Mouse (Mus musculus) heart, embryonic 16.5 days (tissue): Measurements from ENCODE around the gene Rgl1. TPM values are rescaled to one million over a fixed set of nuclear protein-coding genes. Genes with fewer than 3 reads are reported as not detected.

Experiments
- ATAC-seq: fragments of 200-750 bp; cut with Nextera tagmentation; replicated peaks from 2 replicates; pipeline ENCODE4 v1.8.0; 2017; ENCODE audit warnings: moderate number of reproducible peaks; ENCODE audit not compliant: insufficient read depth, low FRiP score; ENCODE audit errors: extremely low read depth
- H3K27ac ChIP-seq: fragments of 300-500 bp; sonication (generic); 2 replicates; pipeline ENCODE4 v1.5.1; 2014; ENCODE audit warnings: mild to moderate bottlenecking, low read length, control low read depth, moderate library complexity
- H3K27me3 ChIP-seq: fragments of 300-500 bp; sonication (generic); 2 replicates; pipeline ENCODE4 v1.6.1; 2014; ENCODE audit warnings: low read length, mixed read lengths; ENCODE audit not compliant: control insufficient read depth, insufficient read depth
- H3K36me3 ChIP-seq: fragments of 300-500 bp; sonication (generic); 2 replicates; pipeline ENCODE4 v1.6.1; 2014; ENCODE audit not compliant: control insufficient read depth, insufficient read depth
- H3K4me1 ChIP-seq: fragments of 300-500 bp; sonication (generic); 2 replicates; pipeline ENCODE4 v1.6.1; 2014; ENCODE audit warnings: low read length, mixed read lengths; ENCODE audit not compliant: control insufficient read depth, insufficient read depth
- H3K4me2 ChIP-seq: fragments of 300-500 bp; sonication (generic); 2 replicates; pipeline ENCODE4 v1.6.1; 2014; ENCODE audit warnings: low read depth, mild to moderate bottlenecking, control low read depth, low read length
- H3K4me3 ChIP-seq: fragments of 300-500 bp; sonication (generic); 2 replicates; pipeline ENCODE4 v1.5.1; 2014; ENCODE audit warnings: mild to moderate bottlenecking, control low read depth, low read length
- H3K9ac ChIP-seq: fragments of 300-500 bp; sonication (generic); 2 replicates; pipeline ENCODE4 v1.6.1; 2014; ENCODE audit warnings: low read length, control low read depth
- H3K9me3 ChIP-seq: fragments of 300-500 bp; sonication (generic); replicated peaks from 2 replicates; pipeline ENCODE4 v1.6.1; 2016; ENCODE audit warnings: low read length; ENCODE audit not compliant: control insufficient read depth
- WGBS: fragments of 180-500 bp; shearing (Covaris S2); extraction: QIAGEN DNeasy Blood & Tissue Kit; methylation state at CpG from one replicate; pipeline ENCODE4 v1.1.7; 2014; 5-methylcytosine and 5-hydroxymethylcytosine counted together
- polyA plus RNA-seq: library from polyadenylated mRNA; unstranded; fragments of >200 nt; fragmentation: Nextera tagmentation; extraction: Ambion mirVana; gene quantifications from 2 replicates; pipeline ENCODE4 v1.2.1, GENCODE M21; 2015

Rgl1 gene
- polyA plus RNA-seq, 1 experiment from 2014 or later: 61.0 TPM

- Histone ChIP-seq H3K4me2 (no peak overlapping the region), H3K27ac (peak overlapping the region; percentile 37; the same call in 1 of the 2 replicates), H3K4me1 (peaks cover 42% of the 10 kb centered on the region), H3K9ac (no peak overlapping the region), H3K9me3 (no peaks in the 10 kb centered on the region), H3K4me3 (no peak overlapping the region), H3K27me3 (no peaks in the 10 kb centered on the region), H3K36me3 (peaks cover 8% of the 10 kb centered on the region)
- WGBS: 35% methylated on average over 7 of the region's 7 CpGs
- ATAC-seq: peak; percentile 30; the same call in 1 of the 2 replicates
These were observed 180.7 kb downstream of the Rgl1 start for GRCm38 (mm10) chr1:152585385-152585984.

- H3K4me3 ChIP-seq: no peak overlapping the region
- peaks cover 38% of the 10 kb centered on the region for H3K4me1 ChIP-seq
- no peak for ATAC-seq
- H3K9me3 ChIP-seq: no peaks in the 10 kb centered on the region
- no peak overlapping the region for H3K4me2 ChIP-seq
- 73% methylated on average over 8 of the region's 8 CpGs for WGBS
- H3K9ac ChIP-seq: no peak overlapping the region
- H3K27me3 ChIP-seq: no peaks in the 10 kb centered on the region
- H3K36me3 ChIP-seq: peaks cover 8% of the 10 kb centered on the region
- no peak overlapping the region for H3K27ac ChIP-seq
These were observed 181.2 kb downstream of the Rgl1 start for GRCm38 (mm10) chr1:152584933-152585332.

- ATAC-seq: no peak
- H3K4me1 ChIP-seq: peaks cover 35% of the 10 kb centered on the region
- peak overlapping the region; percentile 39; the same call in 1 of the 2 replicates for H3K27ac ChIP-seq
- no peaks in the 10 kb centered on the region for H3K9me3 ChIP-seq
- peaks cover 4% of the 10 kb centered on the region for H3K36me3 ChIP-seq
- no peak overlapping the region for H3K4me2 ChIP-seq
- H3K4me3 ChIP-seq: no peak overlapping the region
- H3K27me3 ChIP-seq: no peaks in the 10 kb centered on the region
- peak overlapping the region; percentile 7; the same call in 1 of the 2 replicates for H3K9ac ChIP-seq
- 54% methylated on average over 13 of the region's 13 CpGs for WGBS
These were observed 184.8 kb downstream of the Rgl1 start for GRCm38 (mm10) chr1:152581127-152581905.

- Histone ChIP-seq H3K36me3 (no peaks in the 10 kb centered on the region; the same call in 1 of the 2 replicates), H3K9me3 (no peaks in the 10 kb centered on the region), H3K4me2 (no peak overlapping the region), H3K27me3 (no peaks in the 10 kb centered on the region), H3K4me3 (no peak overlapping the region), H3K27ac (peak overlapping the region; percentile 48; the same call in 1 of the 2 replicates), H3K4me1 (peaks cover 40% of the 10 kb centered on the region), H3K9ac (no peak overlapping the region)
- ATAC-seq: no peak
- 59% methylated on average over 5 of the region's 5 CpGs for WGBS
These were observed 187.2 kb downstream of the Rgl1 start for GRCm38 (mm10) chr1:152578944-152579343.

GRCm38 (mm10) chr1:152578108-152578721, 187.9 kb downstream of the Rgl1 start:
- no peak overlapping the region for H3K9ac ChIP-seq
- no peak overlapping the region for H3K4me3 ChIP-seq
- 70% methylated on average over 19 of the region's 19 CpGs for WGBS
- H3K4me2 ChIP-seq: no peak overlapping the region
- peaks cover 43% of the 10 kb centered on the region for H3K4me1 ChIP-seq
- H3K27me3 ChIP-seq: no peaks in the 10 kb centered on the region
- ATAC-seq: no peak
- H3K9me3 ChIP-seq: no peaks in the 10 kb centered on the region
- no peaks in the 10 kb centered on the region; the same call in 1 of the 2 replicates for H3K36me3 ChIP-seq
- H3K27ac ChIP-seq: peak overlapping the region; percentile 22; the same call in 1 of the 2 replicates

GRCm38 (mm10) chr1:152576614-152577144, 189.5 kb downstream of the Rgl1 start:
- ATAC-seq: no peak
- no peak overlapping the region for H3K4me3 ChIP-seq
- H3K27me3 ChIP-seq: no peaks in the 10 kb centered on the region
- WGBS: 58% methylated on average over 7 of the region's 7 CpGs
- H3K4me2 ChIP-seq: no peak overlapping the region
- H3K9me3 ChIP-seq: no peaks in the 10 kb centered on the region
- H3K4me1 ChIP-seq: peaks cover 37% of the 10 kb centered on the region
- H3K27ac ChIP-seq: no peak overlapping the region
- no peaks in the 10 kb centered on the region; the same call in 1 of the 2 replicates for H3K36me3 ChIP-seq
- H3K9ac ChIP-seq: no peak overlapping the region

- H3K36me3 ChIP-seq: peaks cover 9% of the 10 kb centered on the region
- no peaks in the 10 kb centered on the region for H3K27me3 ChIP-seq
- no peaks in the 10 kb centered on the region for H3K9me3 ChIP-seq
- H3K4me2 ChIP-seq: no peak overlapping the region
- H3K27ac ChIP-seq: no peak overlapping the region
- WGBS: 66% methylated on average over 5 of the region's 5 CpGs
- no peak overlapping the region for H3K4me3 ChIP-seq
- peaks cover 35% of the 10 kb centered on the region for H3K4me1 ChIP-seq
- H3K9ac ChIP-seq: no peak overlapping the region
- ATAC-seq: no peak
These were observed 191.1 kb downstream of the Rgl1 start for GRCm38 (mm10) chr1:152575096-152575495.

- no peak overlapping the region for H3K4me3 ChIP-seq
- WGBS: 41% methylated on average over 8 of the region's 8 CpGs
- no peak overlapping the region for H3K4me2 ChIP-seq
- ATAC-seq: no peak
- no peaks in the 10 kb centered on the region for H3K27me3 ChIP-seq
- H3K4me1 ChIP-seq: peaks cover 38% of the 10 kb centered on the region
- peak overlapping the region; percentile 56; the same call in 1 of the 2 replicates for H3K27ac ChIP-seq
- H3K36me3 ChIP-seq: peaks cover 9% of the 10 kb centered on the region
- no peak overlapping the region for H3K9ac ChIP-seq
- H3K9me3 ChIP-seq: no peaks in the 10 kb centered on the region
These were observed 192.6 kb downstream of the Rgl1 start for GRCm38 (mm10) chr1:152573470-152574059.
